In the genomic region with DNA sequence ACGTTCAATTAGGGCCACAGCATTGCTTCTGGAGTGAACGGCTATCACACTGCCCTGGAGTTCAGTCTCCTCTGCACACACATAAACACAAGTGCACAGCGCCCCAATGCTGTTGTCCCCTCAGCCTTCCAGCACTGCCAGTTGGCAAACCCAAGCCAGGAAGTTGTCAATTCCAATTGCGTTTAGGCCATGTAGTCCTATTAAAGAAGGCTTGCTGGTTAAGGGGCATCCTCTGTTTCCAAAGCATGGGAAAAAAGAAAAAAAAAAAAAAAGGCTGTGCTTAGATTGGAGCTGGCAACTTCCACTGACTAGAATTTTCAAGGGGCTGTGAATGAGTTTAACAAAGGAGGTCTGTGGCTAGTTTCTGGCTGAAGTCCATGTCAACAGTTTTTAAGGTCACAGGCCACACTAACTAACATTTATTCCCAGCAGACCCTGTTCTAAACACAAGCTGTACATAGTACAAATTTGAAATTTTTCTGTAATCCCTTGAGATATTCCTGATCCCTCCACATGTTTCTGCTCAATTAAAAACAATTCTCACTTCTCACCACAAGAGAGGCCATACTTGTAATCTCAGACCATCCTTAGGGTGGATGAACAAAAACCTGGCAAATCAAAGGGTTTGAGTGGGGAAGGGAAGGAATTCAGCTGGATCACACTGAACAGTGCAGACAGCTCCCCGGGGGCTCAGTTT, we compare ENCODE assay signal across 8 mouse cellular contexts.
DNase-seq lines count a peak whose midpoint lies in the region; ATAC-seq lines count a peak whose summit lies in the region.

No protein-coding gene starts in this region.

- peak; percentile 18 to 30 for DNase-seq in left cerebral cortex, adult 9 months (ENCODE audit: low spot score in 2 of 2)
- DNase-seq in left cerebral cortex, adult 18-20 months (ENCODE audit: low spot score in 2 of 2) = no peak
- DNase-seq in kidney, postnatal 4 days = peak; percentile 20 to 35
- DNase-seq in gastrocnemius, postnatal 10 days = no peak
- no peak for DNase-seq in natural killer cell, adult 2 months (ENCODE audit: low spot score in 2 of 2)

- WGBS in forebrain, embryonic 15.5 days = 17% methylated on average over 5 of the region's 5 CpGs
- 74% methylated on average over 5 of the region's 5 CpGs for WGBS in neural tube, embryonic 15.5 days

- peak; percentile 89 for ATAC-seq in forebrain, embryonic 15.5 days (replicated peaks)
- peak; percentile 41; the same call in 1 of the 2 replicates for ATAC-seq in neural tube, embryonic 15.5 days (ENCODE audit: low FRiP score)
- no peak for ATAC-seq in activated CD4-positive, CD25-positive, alpha-beta regulatory T cell, adult 4 months

- no peak overlapping the region for H3K4me2 ChIP-seq in forebrain, embryonic 15.5 days (replicated peaks)
- no peak overlapping the region for H3K4me2 ChIP-seq in neural tube, embryonic 15.5 days

- H3K4me3 ChIP-seq in forebrain, embryonic 15.5 days = no peak overlapping the region
- no peak overlapping the region for H3K4me3 ChIP-seq in neural tube, embryonic 15.5 days (replicated peaks)

- peak overlapping the region; percentile 60 for H3K27ac ChIP-seq in forebrain, embryonic 15.5 days (replicated peaks)
- no peak overlapping the region; the same call in 1 of the 2 replicates for H3K27ac ChIP-seq in neural tube, embryonic 15.5 days (replicated peaks)

- peaks cover 23% of the 10 kb centered on the region for H3K4me1 ChIP-seq in forebrain, embryonic 15.5 days
- H3K4me1 ChIP-seq in neural tube, embryonic 15.5 days = peaks cover 4% of the 10 kb centered on the region

- no peaks in the 10 kb centered on the region for H3K27me3 ChIP-seq in forebrain, embryonic 15.5 days
- no peaks in the 10 kb centered on the region for H3K27me3 ChIP-seq in neural tube, embryonic 15.5 days (replicated peaks)

- H3K9ac ChIP-seq in forebrain, embryonic 15.5 days (replicated peaks) = no peak overlapping the region
- H3K9ac ChIP-seq in neural tube, embryonic 15.5 days (replicated peaks) = no peak overlapping the region

- H3K36me3 ChIP-seq in forebrain, embryonic 15.5 days = no peaks in the 10 kb centered on the region
- no peaks in the 10 kb centered on the region for H3K36me3 ChIP-seq in neural tube, embryonic 15.5 days

- H3K9me3 ChIP-seq in forebrain, embryonic 15.5 days = no peaks in the 10 kb centered on the region
- no peaks in the 10 kb centered on the region for H3K9me3 ChIP-seq in neural tube, embryonic 15.5 days (replicated peaks)

Comparison
In these comparisons a context has a peak if more than half of its experiments do, and no peak if none do; other contexts are left out.
1. DNase-seq: peak in left cerebral cortex, adult 9 months (2 of 2) and kidney, postnatal 4 days (2 of 2); none in left cerebral cortex, adult 18-20 months (0 of 2), gastrocnemius, postnatal 10 days (single experiment) and natural killer cell, adult 2 months (0 of 2).